Mouse (Mus musculus) spleen, postnatal 4 days (tissue): Measurements from ENCODE around the gene Hs6st3.

ENCODE experiments used
- DNase-seq, 2 experiments: peaks; one replicate each; pipeline ENCODE4 v3.0.0; 2022; ENCODE audit warnings: low spot score in 2 of 2

Gene Hs6st3

GRCm38 (mm10) chr14:119895765-119896465, 757.8 kb downstream of the Hs6st3 start:
- DNase-seq: no peak

GRCm38 (mm10) chr14:119902486-119902885, 764.3 kb downstream of the Hs6st3 start:
- no peak for DNase-seq

- DNase-seq: no peak
Measured at GRCm38 (mm10) chr14:119908032-119908675, 770.0 kb downstream of the Hs6st3 start.

- DNase-seq: no peak
Measured at GRCm38 (mm10) chr14:119914508-119914907, 776.4 kb downstream of the Hs6st3 start.

- DNase-seq: no peak
Measured at GRCm38 (mm10) chr14:119918281-119919034, 780.3 kb downstream of the Hs6st3 start.

GRCm38 (mm10) chr14:119919177-119919576, 781.0 kb downstream of the Hs6st3 start:
- no peak for DNase-seq
